Mouse (Mus musculus) erythroblast, embryonic 14.5 days (primary cell): Measurements from ENCODE around the gene Syce1l.

Experiments
- GATA1 ChIP-seq: IDR thresholded peaks from 2 replicates; pipeline ENCODE4 v1.6.1; 2012; ENCODE audit warnings: low read length, inconsistent platforms, mixed read lengths
- TAL1 ChIP-seq: IDR thresholded peaks from 3 replicates; pipeline ENCODE4 v1.6.1; 2012; ENCODE audit warnings: low read length, inconsistent platforms, mixed read lengths

GRCm38 (mm10) chr8:113643479-113644210, 632 bp downstream of the Syce1l start:
- TF ChIP-seq TAL1 (no peak), GATA1 (no peak)
